Mouse (Mus musculus) kidney, embryonic 14.5 days (tissue): ENCODE measurements around the gene Aldh16a1. TPM values are rescaled to one million over a fixed set of nuclear protein-coding genes. Genes with fewer than 3 reads are reported as not detected.

Experiments
- ATAC-seq: fragments of 200-750 bp; cut with Nextera tagmentation; 2 replicates; pipeline ENCODE4 v1.8.0; 2017; ENCODE audit warnings: moderate number of reproducible peaks, mild to moderate bottlenecking, moderate TSS enrichment, moderate library complexity; ENCODE audit not compliant: low FRiP score, low TSS enrichment
- H3K27ac ChIP-seq: fragments of 300-500 bp; sonication (generic); 2 replicates; pipeline ENCODE4 v1.5.1; 2014; ENCODE audit warnings: low read depth, mild to moderate bottlenecking, low read length, moderate library complexity, mixed read lengths
- H3K27me3 ChIP-seq: fragments of 300-500 bp; sonication (generic); 2 replicates; pipeline ENCODE4 v1.6.1; 2014; ENCODE audit warnings: mild to moderate bottlenecking, low read length; ENCODE audit not compliant: control insufficient read depth, insufficient read depth
- H3K36me3 ChIP-seq: fragments of 300-500 bp; sonication (generic); 2 replicates; pipeline ENCODE4 v1.6.1; 2014; ENCODE audit warnings: low read length, mixed read lengths; ENCODE audit not compliant: control insufficient read depth, insufficient read depth
- H3K4me1 ChIP-seq: fragments of 300-500 bp; sonication (generic); 2 replicates; pipeline ENCODE4 v1.6.1; 2014; ENCODE audit warnings: low read length, mixed read lengths; ENCODE audit not compliant: control insufficient read depth, insufficient read depth
- H3K4me2 ChIP-seq: fragments of 300-500 bp; sonication (generic); replicated peaks from 2 replicates; pipeline ENCODE4 v1.6.1; 2014; ENCODE audit warnings: low read depth, mild to moderate bottlenecking, low read length
- H3K4me3 ChIP-seq: fragments of 300-500 bp; sonication (generic); 2 replicates; pipeline ENCODE4 v1.5.1; 2014; ENCODE audit warnings: mild to moderate bottlenecking, low read length
- H3K9ac ChIP-seq: fragments of 300-500 bp; sonication (generic); 2 replicates; pipeline ENCODE4 v1.6.1; 2014; ENCODE audit warnings: low read depth, mild to moderate bottlenecking, low read length, moderate library complexity
- H3K9me3 ChIP-seq: fragments of 300-500 bp; sonication (generic); 2 replicates; pipeline ENCODE4 v1.6.1; 2016; ENCODE audit warnings: low read length; ENCODE audit not compliant: control insufficient read depth
- whole genome bisulfite sequencing: fragments of 180-500 bp; shearing (Covaris S2); extraction: QIAGEN DNeasy Blood & Tissue Kit; methylation state at CpG from one replicate; pipeline ENCODE4 v1.1.7; 2014; 5-methylcytosine and 5-hydroxymethylcytosine counted together
- polyA plus RNA-seq: library from polyadenylated mRNA; unstranded; fragments of >200 nt; fragmentation: Nextera tagmentation; extraction: Ambion mirVana; gene quantifications from 2 replicates; pipeline ENCODE4 v1.2.1, GENCODE M21; 2014

The Aldh16a1 gene
- polyA plus RNA-seq, 1 experiment from 2014 or later = 58.0 TPM

DNA sequence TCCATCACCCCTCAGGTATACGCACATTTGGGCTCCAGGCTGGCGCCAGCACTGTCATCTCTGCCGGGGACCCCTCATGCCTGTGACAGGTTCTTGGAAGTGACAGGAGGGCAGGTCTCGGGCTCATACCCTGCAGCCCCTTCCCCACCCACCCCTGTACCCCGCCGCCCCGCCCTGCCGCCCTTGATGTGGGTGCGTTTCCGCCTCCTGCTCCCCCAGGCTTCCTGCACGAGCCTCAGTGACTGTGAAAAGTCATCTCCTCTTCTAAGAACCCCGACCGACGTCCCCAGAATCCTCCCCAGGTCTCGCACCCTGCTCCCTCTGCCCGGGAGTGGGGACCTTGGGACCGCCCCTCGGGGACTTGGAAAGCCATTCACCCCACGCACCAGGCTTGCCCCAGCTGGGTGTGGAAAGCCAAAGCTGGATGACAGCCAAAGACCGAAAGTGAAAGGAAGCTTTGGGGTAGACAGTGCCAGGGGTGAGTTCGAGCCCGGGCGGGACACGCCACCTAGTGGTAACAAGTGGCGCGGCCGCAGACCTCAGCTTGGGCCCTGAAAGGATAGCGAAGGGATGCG is 18.3 kb downstream of the Aldh16a1 start, which contains the start of the genes Gm45713 and Flt3l:
Gm45713 (minus strand) TSS at position 239 of the 575 bp plus-strand sequence.
Flt3l (minus strand) TSS at position 440 of the 575 bp plus-strand sequence.
- Histone ChIP-seq H3K27me3 (0 out of 2 replicates have a peak, but pooled peaks cover 6% of the 10 kb centered on the region), H3K36me3 (no peaks in the 10 kb centered on the region), H3K27ac (no peak within 1 kb of the TSS), H3K9me3 (no peaks in the 10 kb centered on the region), H3K4me3 (peak within 1 kb of the TSS; percentile 49), H3K4me2 (peak within 1 kb of the TSS; percentile 67), H3K9ac (peak within 1 kb of the TSS; percentile 63), H3K4me1 (peaks cover 4% of the 10 kb centered on the region; the same call in 1 of the 2 replicates)
- WGBS = 3% methylated on average over 29 of the region's 29 CpGs
- peak; percentile 87 for ATAC-seq

DNA sequence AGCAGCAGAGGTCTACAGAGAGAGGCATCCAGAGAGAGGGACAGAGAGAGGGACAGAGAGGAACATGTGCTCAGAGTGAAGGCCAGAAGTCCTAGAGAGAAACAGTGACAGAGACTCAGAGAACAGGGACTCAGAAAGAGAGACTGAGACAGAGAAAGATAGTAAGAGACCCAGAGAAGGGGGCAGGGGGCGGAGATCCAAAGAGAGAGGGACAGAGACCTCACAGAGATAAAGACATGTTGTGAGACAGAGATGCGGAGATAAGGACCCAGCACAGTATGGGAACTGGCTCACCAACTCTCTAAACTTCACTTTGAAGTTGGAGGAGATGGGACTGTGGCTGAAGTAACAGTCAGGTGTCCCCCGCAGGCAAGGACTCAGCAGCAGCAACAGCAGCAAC is 19.0 kb downstream of the Aldh16a1 start:
- Histone ChIP-seq H3K36me3 (no peaks in the 10 kb centered on the region), H3K4me1 (peaks cover 4% of the 10 kb centered on the region; the same call in 1 of the 2 replicates), H3K9ac (no peak overlapping the region), H3K4me2 (peak overlapping the region; percentile 67; the same call in 1 of the 2 replicates), H3K9me3 (no peaks in the 10 kb centered on the region), H3K27me3 (0 out of 2 replicates have a peak, but pooled peaks cover 6% of the 10 kb centered on the region), H3K27ac (no peak overlapping the region), H3K4me3 (no peak overlapping the region)
- ATAC-seq = no peak
- WGBS = 87% methylated on average over 3 of the region's 3 CpGs

DNA sequence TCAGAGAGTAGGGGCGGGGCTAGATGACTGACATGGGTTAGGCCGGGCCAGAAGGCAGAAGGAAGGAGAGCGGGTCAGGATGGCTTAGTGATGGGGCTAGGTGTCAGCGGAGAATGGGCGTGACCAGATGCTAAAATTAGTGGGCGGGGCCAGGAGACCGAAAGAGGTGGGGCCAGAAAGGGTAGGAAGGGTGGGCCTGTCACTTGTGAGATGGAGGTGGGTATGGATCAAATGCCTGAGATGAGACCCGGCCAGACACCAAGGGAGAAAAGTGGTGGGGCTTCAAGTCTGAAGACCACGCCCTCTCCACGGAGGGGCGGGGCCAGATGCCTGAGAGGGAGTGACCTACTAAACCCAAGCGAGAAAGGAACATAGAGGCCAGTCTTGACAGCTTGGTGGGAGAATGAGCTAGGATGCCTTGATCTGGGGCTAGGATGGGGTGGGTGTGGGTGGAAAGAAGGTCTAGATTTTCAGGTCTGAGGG is 19.8 kb downstream of the Aldh16a1 start:
- Histone ChIP-seq H3K4me1 (peaks cover 8% of the 10 kb centered on the region; the same call in 1 of the 2 replicates), H3K27ac (no peak overlapping the region), H3K4me3 (no peak overlapping the region), H3K27me3 (0 out of 2 replicates have a peak, but pooled peaks cover 6% of the 10 kb centered on the region), H3K4me2 (no peak overlapping the region), H3K36me3 (no peaks in the 10 kb centered on the region), H3K9me3 (no peaks in the 10 kb centered on the region), H3K9ac (no peak overlapping the region)
- peak; percentile 9; the same call in 1 of the 2 replicates for ATAC-seq
- WGBS = 7% methylated on average over 12 of the region's 12 CpGs

DNA sequence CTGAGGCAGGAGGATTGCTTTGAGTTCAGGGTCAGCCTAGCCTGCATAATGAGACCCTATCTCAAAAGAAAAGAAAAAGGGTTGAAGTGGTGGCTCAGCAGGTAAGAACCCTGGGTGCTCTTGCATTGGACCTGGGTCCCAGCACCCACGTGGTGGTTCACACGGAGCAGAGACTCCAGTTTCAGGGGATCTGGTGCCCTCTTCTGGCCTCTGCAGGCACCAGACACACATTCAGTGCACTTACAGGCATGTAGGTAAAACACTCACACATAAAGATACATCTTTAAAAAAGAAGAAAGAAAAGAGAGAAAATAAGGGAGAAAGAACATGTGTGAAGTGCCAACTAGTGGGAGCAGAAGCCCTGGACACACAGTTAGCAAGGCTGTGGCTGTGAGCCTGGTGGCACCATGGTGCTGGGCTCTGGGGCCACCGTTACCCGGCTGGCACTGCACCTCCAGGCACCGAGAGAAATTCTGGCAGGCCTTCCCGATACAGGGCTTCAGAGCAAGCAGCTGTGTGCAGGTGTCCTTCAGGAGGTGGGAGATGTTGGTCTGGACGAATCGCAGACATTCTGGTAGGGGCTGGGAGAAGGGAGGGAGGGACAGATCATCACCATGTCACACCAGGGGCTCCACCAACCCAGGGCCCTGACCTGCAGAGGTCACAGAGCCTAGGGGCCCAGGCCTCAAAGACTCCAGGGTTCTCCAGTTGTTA is 20.8 kb downstream of the Aldh16a1 start:
- Histone ChIP-seq H3K4me2 (no peak overlapping the region), H3K27me3 (0 out of 2 replicates have a peak, but pooled peaks cover 6% of the 10 kb centered on the region), H3K4me1 (peaks cover 11% of the 10 kb centered on the region; the same call in 1 of the 2 replicates), H3K9me3 (no peaks in the 10 kb centered on the region), H3K27ac (no peak overlapping the region), H3K4me3 (no peak overlapping the region), H3K36me3 (no peaks in the 10 kb centered on the region), H3K9ac (no peak overlapping the region)
- 77% methylated on average over 8 of the region's 8 CpGs for WGBS
- ATAC-seq = no peak

DNA sequence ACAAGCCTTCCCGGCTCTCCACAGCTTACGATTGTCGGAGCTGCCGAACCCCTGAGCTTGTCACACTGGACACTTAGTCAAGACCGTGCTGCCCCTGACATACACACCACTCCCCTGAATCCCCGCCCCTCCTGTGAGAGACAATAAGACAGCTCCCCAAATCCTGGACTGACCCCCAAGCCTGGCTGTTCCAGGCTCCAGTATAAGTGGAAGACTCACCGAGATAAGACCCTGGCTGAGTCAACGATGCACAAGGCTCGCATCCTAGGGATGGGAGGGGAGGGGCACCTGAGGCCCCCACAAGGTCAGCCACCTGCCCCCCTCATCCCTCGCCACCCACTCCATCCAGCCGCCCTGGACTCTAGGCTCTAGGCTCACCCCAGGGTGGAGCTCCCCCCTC is 22.5 kb downstream of the Aldh16a1 start:
- no peak overlapping the region for H3K9ac ChIP-seq
- H3K9me3 ChIP-seq = no peaks in the 10 kb centered on the region
- no peak overlapping the region for H3K4me2 ChIP-seq
- no peak overlapping the region for H3K4me3 ChIP-seq
- WGBS = 76% methylated on average over 11 of the region's 11 CpGs
- H3K4me1 ChIP-seq = peaks cover 15% of the 10 kb centered on the region
- H3K36me3 ChIP-seq = peaks cover 8% of the 10 kb centered on the region
- H3K27ac ChIP-seq = no peak overlapping the region
- no peaks in the 10 kb centered on the region for H3K27me3 ChIP-seq
- no peak for ATAC-seq

DNA sequence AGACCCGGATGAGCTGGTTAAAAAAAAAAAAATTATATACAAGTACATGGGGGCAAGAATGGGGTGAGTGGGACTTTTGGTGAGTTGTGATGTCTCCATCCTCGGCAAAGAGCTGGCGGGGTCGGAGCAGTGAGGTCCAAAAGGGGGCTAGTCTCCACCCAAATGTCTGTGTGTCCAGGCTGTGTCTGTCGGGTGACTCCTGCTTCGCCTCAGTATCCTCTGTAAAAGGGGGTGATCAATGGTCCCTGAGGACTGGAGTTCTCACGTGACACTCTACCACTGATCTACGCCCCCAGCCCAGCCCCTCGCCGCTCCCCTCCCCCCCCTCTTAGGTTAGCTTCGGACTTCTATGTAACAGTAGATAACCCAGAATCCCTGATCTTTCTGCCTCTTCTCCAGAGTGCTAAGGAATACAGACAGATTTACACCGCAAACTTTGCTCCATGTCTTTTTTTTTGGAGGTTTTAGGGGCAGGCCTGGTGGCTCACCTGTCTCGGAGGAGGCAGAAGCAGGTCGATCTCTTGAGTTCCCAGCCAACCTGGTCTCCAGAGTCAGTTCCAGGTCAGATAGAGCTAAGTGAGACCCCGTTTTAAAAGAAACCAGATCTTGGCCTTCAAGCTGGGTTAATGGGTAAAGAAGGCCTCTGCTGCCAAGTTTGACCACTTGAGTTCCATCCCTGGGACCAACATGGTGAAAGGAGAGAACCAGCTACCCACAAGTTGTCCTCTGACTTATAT is 24.4 kb downstream of the Aldh16a1 start:
- H3K9ac ChIP-seq = peak overlapping the region; percentile 100; the same call in 1 of the 2 replicates
- H3K4me3 ChIP-seq = peak overlapping the region; percentile 99
- H3K9me3 ChIP-seq = no peaks in the 10 kb centered on the region
- H3K27ac ChIP-seq = peak overlapping the region; percentile 93; the same call in 1 of the 2 replicates
- H3K27me3 ChIP-seq = no peaks in the 10 kb centered on the region
- ATAC-seq = no peak
- peaks cover 27% of the 10 kb centered on the region for H3K36me3 ChIP-seq
- 46% methylated on average over 15 of the region's 15 CpGs for WGBS
- H3K4me2 ChIP-seq = peak overlapping the region; percentile 64
- H3K4me1 ChIP-seq = peaks cover 25% of the 10 kb centered on the region

DNA sequence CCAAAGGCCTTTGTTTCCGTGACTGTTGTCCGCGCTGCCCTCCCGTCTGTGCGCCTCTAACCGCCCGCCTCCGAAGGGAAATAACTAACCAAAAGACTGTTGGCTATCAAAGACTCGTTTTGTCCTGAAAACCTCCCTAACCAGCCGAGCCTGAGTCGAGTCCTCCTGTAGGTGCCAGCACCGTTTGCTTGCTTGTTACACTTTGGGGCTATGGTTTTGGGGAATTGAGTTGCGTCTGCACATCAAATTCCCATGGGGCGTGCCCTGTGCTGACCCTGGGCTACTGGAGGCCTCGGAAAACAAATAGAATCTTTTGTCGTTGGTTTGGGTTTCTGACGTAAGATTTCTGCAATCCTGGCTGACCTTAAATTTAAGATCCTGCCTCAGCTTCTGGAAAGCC is 25.1 kb downstream of the Aldh16a1 start:
- H3K4me3 ChIP-seq = peak overlapping the region; percentile 99
- peaks cover 27% of the 10 kb centered on the region for H3K36me3 ChIP-seq
- peak overlapping the region; percentile 93 for H3K27ac ChIP-seq
- no peak for ATAC-seq
- peak overlapping the region; percentile 64 for H3K4me2 ChIP-seq
- H3K9ac ChIP-seq = peak overlapping the region; percentile 100
- H3K4me1 ChIP-seq = peaks cover 23% of the 10 kb centered on the region
- 2% methylated on average over 17 of the region's 17 CpGs for WGBS
- no peaks in the 10 kb centered on the region for H3K9me3 ChIP-seq
- no peaks in the 10 kb centered on the region for H3K27me3 ChIP-seq

DNA sequence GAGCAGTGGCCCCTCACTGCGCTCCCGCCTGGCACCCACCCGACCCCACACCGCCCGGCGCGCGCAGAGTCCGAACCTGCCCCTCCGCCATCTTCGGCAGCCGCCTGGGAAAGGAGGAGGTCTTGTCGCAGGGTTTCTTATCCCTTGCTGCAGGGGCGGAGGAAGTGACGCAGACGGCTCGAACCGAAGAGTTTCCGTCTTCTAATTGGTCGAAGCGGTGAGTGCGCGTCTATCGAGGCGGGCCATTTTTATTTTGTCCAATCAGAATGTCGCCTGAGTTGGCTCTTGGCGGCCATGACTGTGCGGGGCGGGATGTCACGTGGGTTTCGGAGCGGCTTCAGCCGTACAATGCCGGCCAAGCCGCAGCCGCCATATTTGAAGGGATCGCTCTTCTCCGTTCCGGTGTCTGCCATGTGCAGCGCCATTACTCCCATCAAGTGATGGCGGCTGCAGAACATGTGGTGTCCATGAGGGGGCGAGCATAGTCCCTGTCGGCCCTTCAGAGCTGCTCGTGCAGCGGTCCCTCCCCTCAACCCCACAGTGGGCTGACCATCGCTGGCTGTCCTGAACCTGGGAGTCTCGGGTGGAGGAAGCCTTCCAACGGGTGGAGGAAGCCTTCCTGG is 25.6 kb downstream of the Aldh16a1 start, which contains the start of gene Rpl13a:
Rpl13a (minus strand) TSS at position 138 of the 623 bp plus-strand sequence.
- Histone ChIP-seq H3K9me3 (no peaks in the 10 kb centered on the region), H3K27ac (peak within 1 kb of the TSS; percentile 95), H3K27me3 (no peaks in the 10 kb centered on the region), H3K9ac (peak within 1 kb of the TSS; percentile 100), H3K4me2 (peak within 1 kb of the TSS; percentile 94), H3K4me1 (peaks cover 22% of the 10 kb centered on the region), H3K4me3 (peak within 1 kb of the TSS; percentile 99), H3K36me3 (peaks cover 27% of the 10 kb centered on the region)
- peak; percentile 95 for ATAC-seq
- WGBS = 0% methylated on average over 48 of the region's 48 CpGs
